Mouse (Mus musculus) liver, embryonic 15.5 days (tissue): ENCODE results near the gene Olfr1330. TPM values are rescaled to one million over a fixed set of nuclear protein-coding genes. Genes with fewer than 3 reads are reported as not detected.
"Not testable (repeated sequence)": the region's sequence is repeated elsewhere in the genome, so short reads cannot be mapped to it uniquely, and the experiment has no call there.

Source experiments
- ATAC-seq: fragments of 200-750 bp; cut with Nextera tagmentation; 2 replicates; pipeline ENCODE4 v1.8.0; 2017; ENCODE audit warnings: moderate number of reproducible peaks, mild to moderate bottlenecking, moderate library complexity; ENCODE audit not compliant: insufficient read depth
- H3K27ac ChIP-seq: fragments of 300-500 bp; sonication (generic); replicated peaks from 2 replicates; pipeline ENCODE4 v1.5.1; 2015; ENCODE audit warnings: mild to moderate bottlenecking, inconsistent platforms
- H3K27me3 ChIP-seq: fragments of 300-500 bp; sonication (generic); 2 replicates; pipeline ENCODE4 v1.6.1; 2015; ENCODE audit warnings: mild to moderate bottlenecking, inconsistent platforms
- H3K36me3 ChIP-seq: fragments of 300-500 bp; sonication (generic); replicated peaks from 2 replicates; pipeline ENCODE4 v1.6.1; 2015; ENCODE audit warnings: moderate library complexity, mild to moderate bottlenecking, inconsistent platforms
- H3K4me1 ChIP-seq: fragments of 300-500 bp; sonication (generic); replicated peaks from 2 replicates; pipeline ENCODE4 v1.6.1; 2015; ENCODE audit warnings: inconsistent platforms
- H3K4me2 ChIP-seq: fragments of 300-500 bp; sonication (generic); 2 replicates; pipeline ENCODE4 v1.6.1; 2015; ENCODE audit warnings: moderate library complexity, mild to moderate bottlenecking, inconsistent platforms
- H3K4me3 ChIP-seq: fragments of 300-500 bp; sonication (generic); replicated peaks from 2 replicates; pipeline ENCODE4 v1.5.1; 2015; ENCODE audit warnings: mild to moderate bottlenecking, inconsistent platforms
- H3K9ac ChIP-seq: fragments of 300-500 bp; sonication (generic); 2 replicates; pipeline ENCODE4 v1.6.1; 2015; ENCODE audit warnings: moderate library complexity, mild to moderate bottlenecking, inconsistent platforms
- H3K9me3 ChIP-seq: fragments of 300-500 bp; sonication (generic); replicated peaks from 2 replicates; pipeline ENCODE4 v1.6.1; 2016; ENCODE audit warnings: inconsistent platforms
- WGBS: fragments of 180-500 bp; shearing (Covaris S2); methylation state at CpG from one replicate; pipeline ENCODE4 v1.1.7; 2015; ENCODE audit warnings: mixed read lengths; ENCODE audit not compliant: insufficient replicate concordance; 5-methylcytosine and 5-hydroxymethylcytosine counted together
- polyA plus RNA-seq: library from polyadenylated mRNA; unstranded; fragments of >200 nt; fragmentation: Nextera tagmentation; extraction: Ambion mirVana; gene quantifications from 2 replicates; pipeline ENCODE4 v1.2.1, GENCODE M21; 2015

Olfr1330 gene
- not detected in 2 replicates for polyA plus RNA-seq

DNA sequence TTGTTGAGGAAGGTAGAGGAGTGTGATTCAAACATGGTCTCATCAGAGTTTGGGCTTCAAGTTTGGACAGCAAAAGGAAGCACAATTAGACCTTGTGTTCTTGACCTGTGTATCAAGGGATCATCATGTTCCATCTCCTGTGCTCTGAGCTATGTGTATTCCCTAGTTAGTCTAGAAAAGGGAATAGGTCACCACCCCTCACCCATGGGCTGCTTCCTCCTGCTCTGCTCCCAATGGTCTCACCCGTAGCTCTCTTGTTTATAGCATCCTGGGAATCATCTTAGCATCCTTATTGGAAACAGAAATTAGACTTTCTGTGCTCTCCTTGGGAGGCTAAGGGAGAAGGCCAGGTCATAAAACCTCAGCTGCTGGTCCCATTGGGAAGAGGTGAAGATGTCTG is at the start of gene Olfr1330:
Olfr1330 (plus strand) TSS at position 301 of the 400 bp plus-strand sequence.
- H3K27ac ChIP-seq: no peak within 1 kb of the TSS
- H3K9ac ChIP-seq: no peak within 1 kb of the TSS
- H3K36me3 ChIP-seq: no peaks in the 10 kb centered on the region
- no peaks in the 10 kb centered on the region for H3K4me1 ChIP-seq
- H3K4me3 ChIP-seq: no peak within 1 kb of the TSS
- H3K9me3 ChIP-seq: no peaks in the 10 kb centered on the region
- no peak within 1 kb of the TSS for H3K4me2 ChIP-seq
- ATAC-seq: no peak
- 50% methylated on average over 1 of the region's 1 CpGs for WGBS
- H3K27me3 ChIP-seq: no peaks in the 10 kb centered on the region

DNA sequence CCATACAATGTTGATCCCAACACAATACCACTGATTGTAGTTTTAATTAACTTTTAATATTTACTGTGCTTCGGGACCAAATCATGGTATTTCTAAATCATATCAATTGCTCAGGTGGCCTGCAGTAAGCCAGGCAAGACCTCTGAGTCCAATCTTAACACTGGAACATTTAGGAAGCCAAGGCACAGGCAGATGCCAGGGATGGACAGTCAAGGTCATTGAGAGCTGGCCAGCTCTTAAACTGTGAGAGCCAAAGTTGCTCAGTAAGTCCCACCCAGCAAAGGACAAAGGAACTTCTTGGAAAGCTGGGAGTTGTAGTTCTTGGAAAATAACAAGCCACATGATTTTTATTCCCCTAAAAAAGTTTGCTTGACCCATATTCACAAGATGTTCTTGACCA is 26.6 kb upstream of the Olfr1330 start:
- H3K4me1 ChIP-seq: no peaks in the 10 kb centered on the region
- no peak overlapping the region for H3K4me2 ChIP-seq
- H3K27me3 ChIP-seq: no peaks in the 10 kb centered on the region
- H3K9ac ChIP-seq: no peak overlapping the region
- no peak for ATAC-seq
- WGBS: 54% methylated on average over 1 of the region's 1 CpGs
- H3K27ac ChIP-seq: no peak overlapping the region
- H3K36me3 ChIP-seq: no peaks in the 10 kb centered on the region
- H3K4me3 ChIP-seq: no peak overlapping the region
- H3K9me3 ChIP-seq: no peaks in the 10 kb centered on the region

DNA sequence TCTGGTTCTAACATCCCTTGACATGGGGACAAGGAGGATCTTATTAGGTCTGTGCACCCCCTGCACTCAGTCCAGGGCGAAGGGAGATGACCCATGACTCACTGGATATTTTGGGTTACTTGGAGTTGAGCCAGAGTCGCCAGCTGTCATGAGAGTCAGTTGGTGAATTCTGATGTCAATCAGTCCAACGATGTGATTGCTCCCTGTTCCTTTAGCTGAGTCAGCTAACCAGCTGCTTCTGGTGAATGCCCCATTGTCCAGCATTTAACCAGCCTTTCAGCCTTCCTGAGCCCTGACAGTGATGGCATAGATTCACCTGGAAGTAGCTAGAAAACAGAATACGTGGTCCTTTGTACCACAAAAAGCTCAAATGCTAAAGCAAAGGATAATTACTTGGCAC is 25.7 kb upstream of the Olfr1330 start:
- Histone ChIP-seq H3K9ac (no peak overlapping the region), H3K9me3 (no peaks in the 10 kb centered on the region), H3K4me2 (no peak overlapping the region), H3K36me3 (no peaks in the 10 kb centered on the region), H3K4me3 (no peak overlapping the region), H3K27me3 (no peaks in the 10 kb centered on the region), H3K27ac (no peak overlapping the region), H3K4me1 (no peaks in the 10 kb centered on the region)
- 39% methylated on average over 4 of the region's 4 CpGs for WGBS
- ATAC-seq: no peak

DNA sequence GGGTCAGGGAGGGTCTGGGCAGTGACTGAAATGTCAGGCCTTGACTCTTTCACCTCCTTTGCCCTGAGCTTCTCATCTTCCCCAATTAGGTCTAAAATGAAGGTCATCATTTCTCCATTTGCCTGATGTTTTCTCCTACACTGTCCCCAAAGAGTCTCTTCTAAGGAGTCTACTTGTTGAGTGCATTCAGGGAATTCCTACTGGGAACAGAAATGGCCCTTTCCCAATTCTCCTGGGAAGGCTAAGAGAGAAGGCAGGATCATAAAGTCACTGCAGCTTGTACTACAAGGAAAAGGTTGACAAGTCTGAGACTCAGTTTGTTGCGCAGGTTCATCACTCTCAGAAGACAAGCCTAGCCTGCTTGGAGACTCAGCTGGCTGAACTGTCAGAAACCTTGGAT is 24.0 kb upstream of the Olfr1330 start, which contains the start of gene Olfr1331:
Olfr1331 (plus strand) TSS at position 301 of the 400 bp plus-strand sequence.
- no peak for ATAC-seq
- WGBS: 65% methylated on average over 1 of the region's 1 CpGs
- Histone ChIP-seq H3K4me1 (no peaks in the 10 kb centered on the region), H3K27ac (no peak within 1 kb of the TSS), H3K4me2 (no peak within 1 kb of the TSS), H3K9ac (no peak within 1 kb of the TSS), H3K9me3 (no peaks in the 10 kb centered on the region), H3K27me3 (no peaks in the 10 kb centered on the region), H3K4me3 (no peak within 1 kb of the TSS), H3K36me3 (no peaks in the 10 kb centered on the region)

DNA sequence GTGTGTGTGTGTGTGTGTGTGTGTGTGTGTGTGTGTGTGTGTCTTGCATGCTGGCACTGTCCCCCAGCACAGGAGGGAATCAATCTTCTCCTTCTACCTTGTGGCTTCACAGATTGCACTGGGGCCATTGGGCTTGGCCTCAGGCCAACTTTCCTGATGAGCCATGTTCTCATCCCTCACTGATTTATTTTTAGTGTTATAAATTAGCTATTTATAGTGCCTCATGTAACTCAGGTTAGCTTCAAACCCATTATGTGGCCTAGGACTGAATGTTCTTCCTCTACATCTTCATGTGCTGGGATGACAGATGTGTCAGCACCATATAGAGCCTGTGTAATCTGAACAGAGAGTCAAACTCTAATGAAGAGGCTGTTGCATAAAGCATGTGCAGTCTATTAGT is 20.8 kb upstream of the Olfr1330 start:
- ATAC-seq: no peak

DNA sequence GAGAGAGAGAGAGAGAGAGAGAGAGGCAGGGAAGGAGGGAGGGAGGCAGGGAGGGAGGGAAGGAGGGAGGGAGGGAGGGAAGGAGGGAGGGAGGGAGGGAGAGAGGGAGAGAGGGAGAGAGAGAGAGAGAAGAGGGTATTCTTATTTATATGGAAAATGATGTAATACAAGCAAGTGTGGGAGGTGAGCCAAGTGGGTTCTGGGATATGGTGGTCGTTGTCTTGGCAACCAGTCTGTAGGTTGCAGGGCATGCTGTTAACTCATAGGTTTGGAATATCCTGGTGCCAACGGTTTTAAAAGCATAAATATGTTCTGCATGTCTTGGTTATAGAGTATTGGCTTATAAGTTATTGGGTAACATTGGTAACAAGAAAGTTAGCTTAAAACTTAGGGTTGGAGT is 13.6 kb downstream of the Olfr1330 start:
- WGBS: 50% methylated on average over 2 of the region's 2 CpGs
- no peak overlapping the region for H3K4me2 ChIP-seq
- ATAC-seq: no peak

More for the DNA sequence above, 20.8 kb upstream of the Olfr1330 start:
- Histone ChIP-seq H3K27ac (no peak overlapping the region), H3K9me3 (no peaks in the 10 kb centered on the region), H3K4me1 (no peaks in the 10 kb centered on the region), H3K36me3 (no peaks in the 10 kb centered on the region), H3K9ac (no peak overlapping the region), H3K4me2 (no peak overlapping the region), H3K4me3 (no peak overlapping the region), H3K27me3 (no peaks in the 10 kb centered on the region)

DNA sequence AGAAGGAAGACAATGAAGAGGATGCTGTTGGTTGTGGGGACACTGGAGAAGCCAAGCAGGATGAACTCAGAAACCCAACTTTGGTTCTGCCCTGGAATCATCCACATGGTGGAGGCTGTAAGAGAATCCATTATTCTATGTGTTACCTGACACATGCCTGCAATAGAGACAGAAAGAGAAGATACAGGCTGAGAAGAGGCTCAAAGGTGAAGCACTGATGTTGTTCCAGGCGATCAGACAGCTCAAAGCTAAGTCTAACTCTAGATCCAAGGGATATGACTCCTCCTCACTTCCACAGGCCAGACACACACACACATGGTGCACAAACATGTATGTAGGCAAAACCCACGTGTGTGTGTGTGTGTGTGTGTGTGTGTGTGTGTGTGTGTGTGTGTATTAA is 29.0 kb downstream of the Olfr1330 start, which contains the start of gene Olfr1329:
Olfr1329 (minus strand) TSS at position 101 of the 400 bp plus-strand sequence.
- H3K27me3 ChIP-seq, H3K4me1 ChIP-seq, H3K36me3 ChIP-seq, H3K9ac ChIP-seq, H3K4me3 ChIP-seq, H3K4me2 ChIP-seq, ATAC-seq, H3K27ac ChIP-seq, H3K9me3 ChIP-seq: not testable (repeated sequence)
- WGBS: 28% methylated on average over 2 of the region's 2 CpGs

More for the DNA sequence above, 13.6 kb downstream of the Olfr1330 start:
- Histone ChIP-seq H3K4me3 (no peak overlapping the region), H3K9ac (no peak overlapping the region), H3K36me3 (no peaks in the 10 kb centered on the region), H3K4me1 (no peaks in the 10 kb centered on the region), H3K27ac (no peak overlapping the region), H3K27me3 (no peaks in the 10 kb centered on the region), H3K9me3 (no peaks in the 10 kb centered on the region)

DNA sequence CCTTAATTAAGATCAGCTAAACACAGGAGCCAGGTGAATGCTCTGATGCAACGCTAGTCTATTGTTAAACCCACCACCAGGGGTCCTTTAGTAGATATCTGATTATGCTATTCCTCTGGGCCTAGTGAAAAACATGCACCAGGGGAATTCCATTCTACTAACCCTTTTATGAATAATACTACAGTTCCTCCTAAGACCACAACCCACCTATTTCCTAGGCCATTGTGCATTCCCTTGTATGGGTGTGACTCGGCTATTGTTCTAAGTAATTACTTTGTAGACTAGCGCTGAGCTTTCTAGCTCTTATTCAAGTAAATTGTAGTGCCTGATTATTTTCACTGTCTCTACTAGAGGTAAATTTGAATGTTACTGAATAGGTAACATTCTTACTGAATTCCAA is 42.9 kb downstream of the Olfr1330 start:
- not testable (repeated sequence) for H3K9ac ChIP-seq, H3K4me3 ChIP-seq, H3K4me1 ChIP-seq, ATAC-seq, H3K9me3 ChIP-seq, H3K36me3 ChIP-seq, H3K27ac ChIP-seq, H3K27me3 ChIP-seq, H3K4me2 ChIP-seq
- WGBS: 58% methylated on average over 3 of the region's 3 CpGs

DNA sequence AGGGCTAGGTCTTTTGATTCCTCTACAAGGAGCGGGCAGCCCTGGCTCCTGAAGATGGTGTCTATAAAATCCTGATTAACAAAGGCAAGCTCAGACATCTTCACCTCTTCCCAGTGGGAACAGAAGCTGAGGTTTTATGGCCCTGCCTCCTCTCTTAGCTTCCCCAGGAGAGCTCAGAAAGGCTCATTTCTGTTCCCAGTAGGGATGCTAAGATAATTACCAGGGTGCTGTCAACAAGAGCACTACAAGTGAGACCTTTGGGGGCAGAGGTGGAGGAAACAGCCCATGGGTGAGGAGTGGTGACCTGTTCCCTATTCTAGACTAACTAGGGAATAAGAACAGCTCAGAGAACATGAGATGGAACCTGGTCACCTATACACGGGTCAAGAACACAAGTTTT is 50.1 kb downstream of the Olfr1330 start, which contains the start of gene Olfr1328:
Olfr1328 (minus strand) TSS at position 101 of the 400 bp plus-strand sequence.
- Histone ChIP-seq H3K4me2 (no peak within 1 kb of the TSS), H3K4me3 (no peak within 1 kb of the TSS), H3K36me3 (no peaks in the 10 kb centered on the region), H3K27ac (no peak within 1 kb of the TSS), H3K9ac (no peak within 1 kb of the TSS), H3K27me3 (no peaks in the 10 kb centered on the region), H3K9me3 (no peaks in the 10 kb centered on the region), H3K4me1 (no peaks in the 10 kb centered on the region)
- WGBS: 36% methylated on average over 2 of the region's 2 CpGs
- ATAC-seq: no peak

Other genes with a start within 250 kb of the Olfr1330 start
- gene Olfr62, start 229.6 kb upstream of the Olfr1330 start, polyA plus RNA-seq: not detected in 2 replicates
- not detected in 2 replicates for gene Olfr1342, start 195.8 kb upstream of the Olfr1330 start, polyA plus RNA-seq
- gene Olfr1341, start 185.1 kb upstream of the Olfr1330 start, polyA plus RNA-seq: not detected in 2 replicates
- not detected in 2 replicates for gene Olfr1340, start 168.5 kb upstream of the Olfr1330 start, polyA plus RNA-seq
- gene Olfr1339, start 156.4 kb upstream of the Olfr1330 start, polyA plus RNA-seq: not detected in 2 replicates
- not detected in 2 replicates for gene Olfr1338, start 129.9 kb upstream of the Olfr1330 start, polyA plus RNA-seq
- gene Olfr1337, start 106.0 kb upstream of the Olfr1330 start, polyA plus RNA-seq: not detected in 2 replicates
- not detected in 2 replicates for gene Olfr1335, start 78.7 kb upstream of the Olfr1330 start, polyA plus RNA-seq
- not detected in 2 replicates for gene Olfr1333, start 52.3 kb upstream of the Olfr1330 start, polyA plus RNA-seq
- not detected in 2 replicates for gene Olfr1331, start 23.9 kb upstream of the Olfr1330 start, polyA plus RNA-seq
- gene Olfr1329, start 28.9 kb downstream of the Olfr1330 start, polyA plus RNA-seq: not detected in 2 replicates
- not detected in 2 replicates for gene Olfr1328, start 50.0 kb downstream of the Olfr1330 start, polyA plus RNA-seq
- not detected in 2 replicates for gene Lao1, start 73.0 kb downstream of the Olfr1330 start, polyA plus RNA-seq
- 293 and 326 TPM in 2 replicates for gene Slc2a1, start 220.1 kb downstream of the Olfr1330 start, polyA plus RNA-seq